Mouse (Mus musculus) liver, embryonic 13.5 days (tissue): ENCODE results near the gene St6gal1. TPM values are rescaled to one million over a fixed set of nuclear protein-coding genes. Genes with fewer than 3 reads are reported as not detected.

Experiments used
- ATAC-seq: fragments of 200-750 bp; cut with Nextera tagmentation; 2 replicates; pipeline ENCODE4 v1.8.0; 2017; ENCODE audit warnings: low read depth, mild to moderate bottlenecking, moderate number of reproducible peaks, moderate library complexity
- DNase-seq: peaks from one replicate; pipeline ENCODE4 v3.0.0; 2022
- H3K27ac ChIP-seq: fragments of 300-500 bp; sonication (generic); 2 replicates; pipeline ENCODE4 v1.5.1; 2015; ENCODE audit warnings: moderate library complexity, mild to moderate bottlenecking, inconsistent platforms
- H3K27me3 ChIP-seq: fragments of 300-500 bp; sonication (generic); 2 replicates; pipeline ENCODE4 v1.6.1; 2015; ENCODE audit warnings: mild to moderate bottlenecking, inconsistent platforms
- H3K36me3 ChIP-seq: fragments of 300-500 bp; sonication (generic); 2 replicates; pipeline ENCODE4 v1.6.1; 2015; ENCODE audit warnings: mild to moderate bottlenecking, inconsistent platforms
- H3K4me1 ChIP-seq: fragments of 300-500 bp; sonication (generic); replicated peaks from 2 replicates; pipeline ENCODE4 v1.6.1; 2015; ENCODE audit warnings: inconsistent platforms
- H3K4me2 ChIP-seq: fragments of 300-500 bp; sonication (generic); 2 replicates; pipeline ENCODE4 v1.6.1; 2015; ENCODE audit warnings: inconsistent platforms, mild to moderate bottlenecking, moderate library complexity
- H3K4me3 ChIP-seq: fragments of 300-500 bp; sonication (generic); replicated peaks from 2 replicates; pipeline ENCODE4 v1.5.1; 2015; ENCODE audit warnings: mild to moderate bottlenecking, inconsistent platforms
- H3K9ac ChIP-seq: fragments of 300-500 bp; sonication (generic); 2 replicates; pipeline ENCODE4 v1.6.1; 2015; ENCODE audit warnings: mild to moderate bottlenecking, inconsistent platforms
- H3K9me3 ChIP-seq: fragments of 300-500 bp; sonication (generic); replicated peaks from 2 replicates; pipeline ENCODE4 v1.6.1; 2016; ENCODE audit warnings: inconsistent platforms
- WGBS: fragments of 180-500 bp; shearing (Covaris S2); methylation state at CpG from one replicate; pipeline ENCODE4 v1.1.7; 2015; ENCODE audit not compliant: insufficient replicate concordance; 5-methylcytosine and 5-hydroxymethylcytosine counted together
- polyA plus RNA-seq: library from polyadenylated mRNA; unstranded; fragments of >200 nt; fragmentation: Nextera tagmentation; extraction: Ambion mirVana; gene quantifications from 2 replicates; pipeline ENCODE4 v1.2.1, GENCODE M21; 2015

St6gal1 gene
- polyA plus RNA-seq, 1 experiment from 2014 or later: 7.5 TPM

DNA sequence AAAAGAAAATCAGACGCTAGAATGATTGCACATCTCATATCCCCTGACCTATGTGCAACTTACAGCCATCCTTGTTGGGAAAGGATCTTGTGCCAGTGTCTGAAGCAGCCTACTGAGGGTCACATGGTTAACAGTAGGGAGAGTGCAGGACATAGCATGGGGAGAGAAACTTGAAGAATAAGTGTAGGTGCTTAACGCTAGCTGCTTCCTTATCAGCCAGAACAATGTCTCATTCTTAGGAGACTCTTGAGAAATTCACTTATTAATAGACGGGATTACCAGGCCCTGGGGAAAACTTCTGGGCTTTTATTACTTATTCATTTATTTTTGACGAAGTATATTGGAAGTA is 56.2 kb downstream of the St6gal1 start:
- H3K27ac ChIP-seq: no peak overlapping the region
- WGBS: 35% methylated on average over 4 of the region's 4 CpGs
- no peaks in the 10 kb centered on the region for H3K9me3 ChIP-seq
- ATAC-seq: no peak
- no peaks in the 10 kb centered on the region for H3K36me3 ChIP-seq
- H3K4me1 ChIP-seq: peaks cover 14% of the 10 kb centered on the region; the same call in 1 of the 2 replicates
- DNase-seq: no peak
- no peaks in the 10 kb centered on the region for H3K27me3 ChIP-seq
- H3K4me3 ChIP-seq: no peak overlapping the region
- H3K9ac ChIP-seq: no peak overlapping the region
- H3K4me2 ChIP-seq: no peak overlapping the region

DNA sequence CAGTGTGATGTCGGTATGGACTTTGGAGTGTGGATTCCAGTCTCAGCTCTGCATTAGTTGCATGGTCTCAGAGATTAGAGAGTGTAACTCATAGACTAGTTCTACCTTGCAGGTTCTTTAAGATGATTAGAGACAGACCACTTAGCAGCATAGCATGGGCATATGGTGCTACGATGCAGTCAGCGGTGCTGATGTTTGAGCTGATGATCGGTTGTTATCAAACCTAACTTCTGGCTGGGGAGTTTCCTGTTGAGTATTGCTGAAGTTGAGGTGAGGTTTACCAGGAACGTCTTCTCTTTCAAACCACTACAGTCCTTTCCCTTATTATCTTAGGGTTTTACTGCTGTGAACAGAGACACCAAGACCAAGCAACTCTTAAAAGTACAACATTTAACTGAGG is 57.7 kb downstream of the St6gal1 start:
- no peak overlapping the region for H3K27ac ChIP-seq
- WGBS: 20% methylated on average over 5 of the region's 5 CpGs
- no peak overlapping the region for H3K4me2 ChIP-seq
- ATAC-seq (no peak), DNase-seq (no peak)
- no peak overlapping the region for H3K9ac ChIP-seq
- no peaks in the 10 kb centered on the region for H3K36me3 ChIP-seq
- H3K27me3 ChIP-seq: no peaks in the 10 kb centered on the region
- peaks cover 14% of the 10 kb centered on the region; the same call in 1 of the 2 replicates for H3K4me1 ChIP-seq
- no peak overlapping the region for H3K4me3 ChIP-seq
- H3K9me3 ChIP-seq: no peaks in the 10 kb centered on the region

DNA sequence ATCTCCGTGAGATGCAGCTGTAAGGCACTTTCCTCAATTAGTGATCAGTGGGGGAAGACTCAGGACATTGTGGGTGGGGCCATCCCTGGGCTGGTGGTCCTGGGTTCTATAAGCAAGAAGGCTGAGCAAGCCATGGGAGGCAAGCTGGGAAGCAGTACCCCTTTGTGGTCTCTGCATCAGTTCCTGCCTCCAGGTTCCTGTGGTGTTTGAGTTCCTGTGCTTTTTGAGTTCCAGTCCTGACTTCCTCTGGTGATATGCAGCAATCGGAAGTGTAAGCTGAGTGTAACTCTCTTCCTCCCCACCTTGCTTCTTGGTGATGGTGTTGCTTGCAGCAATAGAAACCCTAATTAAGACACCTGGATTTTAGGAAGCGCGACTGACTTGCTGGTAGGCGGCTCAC is 58.4 kb downstream of the St6gal1 start:
- Histone ChIP-seq H3K36me3 (no peaks in the 10 kb centered on the region), H3K4me2 (no peak overlapping the region), H3K9me3 (no peaks in the 10 kb centered on the region), H3K27me3 (no peaks in the 10 kb centered on the region), H3K4me1 (peaks cover 14% of the 10 kb centered on the region; the same call in 1 of the 2 replicates), H3K4me3 (no peak overlapping the region), H3K9ac (no peak overlapping the region), H3K27ac (no peak overlapping the region)
- DNase-seq: no peak
- WGBS: 49% methylated on average over 5 of the region's 5 CpGs
- ATAC-seq: no peak

DNA sequence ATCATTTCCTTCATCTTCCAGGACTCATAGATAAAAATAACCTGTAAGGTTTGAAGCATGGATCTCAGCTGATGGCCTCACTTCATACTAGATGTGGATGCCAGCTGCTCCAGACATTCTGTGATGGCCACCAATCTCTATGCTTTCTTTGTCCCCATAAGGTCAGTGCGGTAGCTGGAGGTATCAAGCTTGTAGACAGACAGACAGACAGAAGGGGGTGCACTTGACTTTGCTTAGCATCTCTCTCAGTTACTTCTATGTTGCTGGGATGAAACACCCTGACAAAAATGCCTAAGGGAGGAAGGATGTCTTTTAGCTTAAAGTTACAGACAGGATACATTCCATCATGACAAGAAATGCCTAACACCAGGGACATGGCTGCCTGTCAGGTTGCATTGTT is 59.1 kb downstream of the St6gal1 start:
- Histone ChIP-seq H3K27ac (no peak overlapping the region), H3K9ac (no peak overlapping the region), H3K4me3 (no peak overlapping the region), H3K4me2 (no peak overlapping the region), H3K36me3 (no peaks in the 10 kb centered on the region), H3K9me3 (no peaks in the 10 kb centered on the region), H3K4me1 (peaks cover 14% of the 10 kb centered on the region; the same call in 1 of the 2 replicates), H3K27me3 (no peaks in the 10 kb centered on the region)
- ATAC-seq (no peak), DNase-seq (no peak)
- 61% methylated on average over 1 of the region's 1 CpGs for WGBS

DNA sequence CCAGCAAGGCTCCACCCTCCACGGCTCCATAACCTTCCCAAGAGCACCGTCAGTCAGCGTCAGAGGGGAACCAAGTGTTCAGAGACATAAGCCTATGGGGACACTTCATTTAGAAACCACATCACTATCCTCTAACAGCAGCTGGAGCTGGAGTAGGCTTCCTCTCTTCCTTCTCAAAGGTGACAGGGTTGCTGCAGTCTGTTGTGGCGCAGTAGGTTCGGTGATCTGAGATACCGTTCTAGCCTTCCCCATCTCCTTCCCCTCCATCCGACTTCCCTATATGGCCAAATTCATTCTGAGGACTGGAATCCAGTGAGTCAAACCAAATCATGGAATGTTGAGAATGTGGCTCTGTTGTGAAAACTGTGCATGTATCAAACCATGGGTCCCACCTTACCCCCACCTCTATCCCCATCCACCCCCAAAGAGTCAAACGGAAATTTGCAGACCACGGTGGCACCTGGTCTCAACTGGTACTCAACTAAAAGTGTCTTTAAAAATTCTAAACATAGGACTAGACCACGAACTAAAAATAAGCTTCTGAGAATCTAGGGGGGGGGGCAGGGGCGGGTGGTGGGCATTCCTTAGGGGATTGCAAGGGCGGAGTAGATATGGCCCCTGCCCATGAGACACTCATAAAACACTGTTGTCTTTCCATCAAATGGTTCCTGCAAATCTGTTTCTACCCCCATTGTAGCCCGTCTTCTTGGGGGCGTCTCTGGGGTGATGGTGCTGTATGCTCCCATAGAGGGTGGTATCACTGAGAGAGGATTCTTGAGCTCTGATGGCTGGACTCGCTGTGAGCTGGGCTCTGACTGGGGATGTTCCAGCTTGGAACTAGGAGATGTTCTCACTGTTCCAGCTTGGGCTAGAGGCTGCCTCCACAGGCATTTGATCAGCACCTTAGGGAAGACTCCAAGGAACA is 60.2 kb downstream of the St6gal1 start:
- Histone ChIP-seq H3K9ac (no peak overlapping the region), H3K9me3 (no peaks in the 10 kb centered on the region), H3K4me2 (no peak overlapping the region), H3K4me1 (peaks cover 13% of the 10 kb centered on the region; the same call in 1 of the 2 replicates), H3K36me3 (no peaks in the 10 kb centered on the region), H3K4me3 (no peak overlapping the region), H3K27ac (no peak overlapping the region), H3K27me3 (no peaks in the 10 kb centered on the region)
- ATAC-seq: no peak
- DNase-seq: no peak
- WGBS: 31% methylated on average over 15 of the region's 15 CpGs

DNA sequence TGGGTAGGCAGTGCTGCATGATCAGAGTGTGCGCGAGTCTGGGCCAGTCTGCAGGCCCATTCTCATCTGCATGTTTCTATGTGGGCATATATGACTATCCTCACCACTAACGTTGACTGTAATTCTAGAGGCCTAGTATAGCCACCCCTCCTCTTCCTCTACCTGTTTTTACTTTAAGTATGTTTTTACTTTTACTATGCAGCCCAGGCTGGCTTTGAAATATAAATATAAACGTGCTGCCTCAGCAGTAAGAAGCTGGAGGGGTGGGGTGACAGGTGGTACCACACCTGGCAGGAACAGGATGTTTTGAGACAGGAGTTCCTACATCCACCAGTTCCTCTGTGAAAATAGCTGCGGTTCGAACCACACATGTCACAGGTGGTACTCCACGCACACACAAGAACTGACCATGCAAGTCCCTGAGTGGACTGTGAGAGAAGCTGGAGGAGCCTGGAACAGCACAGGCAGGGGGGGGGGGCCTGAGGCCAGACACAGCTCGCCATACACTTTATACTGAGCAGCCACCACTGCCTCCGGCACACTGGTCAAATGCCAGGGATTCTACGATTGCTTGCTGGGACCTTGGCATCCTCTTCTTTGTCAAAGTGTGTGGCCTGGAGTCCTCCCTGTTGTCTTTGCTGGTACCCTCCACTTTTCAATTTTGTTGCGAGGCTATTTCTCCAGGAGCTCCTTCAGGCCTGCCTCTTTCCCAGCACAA is 62.0 kb downstream of the St6gal1 start:
- Histone ChIP-seq H3K27me3 (no peaks in the 10 kb centered on the region), H3K9me3 (no peaks in the 10 kb centered on the region), H3K4me2 (no peak overlapping the region), H3K4me1 (peaks cover 5% of the 10 kb centered on the region; the same call in 1 of the 2 replicates), H3K9ac (no peak overlapping the region), H3K36me3 (no peaks in the 10 kb centered on the region), H3K4me3 (no peak overlapping the region), H3K27ac (no peak overlapping the region)
- WGBS: 67% methylated on average over 11 of the region's 11 CpGs
- ATAC-seq (no peak), DNase-seq (no peak)

DNA sequence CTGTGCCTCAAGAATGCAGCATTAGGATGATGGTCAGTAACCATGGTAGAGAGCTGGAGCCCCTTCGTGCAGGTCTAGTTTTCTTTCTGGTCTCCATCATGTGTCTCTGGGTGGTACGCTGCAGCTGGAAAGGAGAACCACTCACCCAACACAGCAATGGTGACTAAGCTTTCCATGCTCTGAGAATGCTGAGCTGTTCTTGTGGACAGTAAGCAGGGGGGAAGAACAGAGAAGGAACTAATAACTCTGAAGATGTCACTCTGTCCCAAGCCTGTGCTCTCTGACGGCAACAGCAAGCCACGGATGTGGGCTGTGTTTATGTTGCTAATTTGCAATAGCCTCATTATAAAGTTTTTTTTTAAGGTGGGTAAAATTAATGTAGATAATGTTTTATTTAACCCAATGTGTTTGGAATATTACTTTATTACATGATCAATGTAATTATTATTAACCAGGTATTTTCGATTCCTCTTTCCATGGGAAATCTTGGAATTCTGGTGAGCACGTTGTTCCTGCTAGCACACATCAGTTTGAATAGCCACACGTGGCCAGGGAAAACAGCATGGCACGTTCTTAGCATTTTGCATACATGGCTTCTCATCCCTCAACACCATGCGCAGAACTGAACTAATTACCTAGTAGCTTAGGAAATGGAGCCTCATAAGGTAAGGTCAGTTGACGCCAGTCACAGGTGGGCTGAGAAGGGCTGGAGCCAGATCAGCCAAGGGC is 62.9 kb downstream of the St6gal1 start:
- DNase-seq: no peak
- no peak overlapping the region for H3K4me2 ChIP-seq
- no peak for ATAC-seq
- H3K27me3 ChIP-seq: no peaks in the 10 kb centered on the region
- H3K27ac ChIP-seq: no peak overlapping the region
- H3K4me3 ChIP-seq: no peak overlapping the region
- H3K9me3 ChIP-seq: no peaks in the 10 kb centered on the region
- 57% methylated on average over 10 of the region's 10 CpGs for WGBS
- H3K36me3 ChIP-seq: no peaks in the 10 kb centered on the region
- no peak overlapping the region for H3K9ac ChIP-seq
- H3K4me1 ChIP-seq: peaks cover under 1% of the 10 kb centered on the region; the same call in 1 of the 2 replicates

DNA sequence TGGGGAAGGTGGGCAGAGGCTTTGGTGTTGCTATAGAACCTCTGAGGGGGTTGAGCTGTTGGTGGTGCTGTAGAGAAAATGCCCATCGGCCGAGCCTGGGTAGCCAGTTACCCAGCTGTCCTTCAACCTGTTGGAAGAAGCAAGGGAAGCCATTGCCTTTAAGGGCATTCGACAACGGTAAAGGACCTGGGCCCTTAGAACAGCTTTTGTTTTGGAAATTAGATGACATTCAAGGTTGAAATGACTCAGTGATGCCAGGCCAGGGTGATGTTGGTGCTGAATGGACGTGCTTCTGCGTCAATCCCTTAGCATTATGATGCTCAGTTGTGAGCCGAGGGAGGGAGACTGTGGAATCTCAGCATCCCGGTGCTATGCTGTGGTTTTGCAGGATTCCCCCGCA is 63.6 kb downstream of the St6gal1 start:
- Histone ChIP-seq H3K4me1 (no peaks in the 10 kb centered on the region), H3K27ac (no peak overlapping the region), H3K9me3 (no peaks in the 10 kb centered on the region), H3K4me3 (no peak overlapping the region), H3K27me3 (no peaks in the 10 kb centered on the region), H3K9ac (no peak overlapping the region), H3K36me3 (no peaks in the 10 kb centered on the region), H3K4me2 (no peak overlapping the region)
- 76% methylated on average over 9 of the region's 9 CpGs for WGBS
- no peak for ATAC-seq
- no peak for DNase-seq

DNA sequence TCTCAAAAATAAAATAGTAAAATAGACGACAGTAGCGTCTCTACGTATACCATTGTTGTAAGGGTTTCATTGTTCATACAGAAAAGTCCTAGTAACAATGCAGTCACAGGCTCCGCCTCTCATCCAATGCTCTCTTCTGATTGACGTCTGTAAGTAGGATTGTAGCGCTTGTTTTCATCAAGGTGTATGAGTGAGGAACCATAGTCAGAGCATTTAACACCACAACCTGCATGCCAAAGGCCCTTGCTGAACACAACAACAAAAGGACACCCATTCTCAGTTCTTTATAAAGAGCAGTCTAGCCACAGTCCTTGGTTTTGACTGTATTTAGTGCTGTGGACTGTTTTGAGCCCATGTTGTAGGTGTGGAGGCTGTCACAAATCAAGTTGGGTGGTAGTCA is 64.9 kb downstream of the St6gal1 start:
- 81% methylated on average over 6 of the region's 6 CpGs for WGBS
- no peaks in the 10 kb centered on the region; the same call in 1 of the 2 replicates for H3K4me1 ChIP-seq
- no peak overlapping the region for H3K4me3 ChIP-seq
- no peak overlapping the region for H3K9ac ChIP-seq
- H3K36me3 ChIP-seq: no peaks in the 10 kb centered on the region
- H3K9me3 ChIP-seq: no peaks in the 10 kb centered on the region
- H3K27ac ChIP-seq: no peak overlapping the region
- H3K27me3 ChIP-seq: no peaks in the 10 kb centered on the region
- H3K4me2 ChIP-seq: no peak overlapping the region
- ATAC-seq (no peak), DNase-seq (no peak)

DNA sequence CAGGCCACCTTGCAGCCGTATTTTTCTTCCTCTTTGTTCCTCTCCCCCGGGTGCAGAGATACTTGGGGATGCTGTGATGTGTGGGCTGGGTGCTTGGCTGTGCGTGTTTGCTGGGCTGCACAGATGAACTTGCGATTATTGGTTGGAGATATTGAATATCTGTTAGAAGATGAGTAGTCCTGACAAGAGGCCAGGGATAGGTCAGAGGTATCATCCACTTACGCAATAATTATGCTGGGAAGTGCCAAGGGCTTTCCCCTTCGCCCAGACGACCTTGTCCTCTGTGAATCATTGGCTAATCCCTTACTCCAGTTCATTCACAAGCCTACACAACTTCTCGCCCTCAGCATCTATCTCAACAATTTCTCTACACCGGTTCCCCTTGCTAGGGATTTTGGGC is 65.6 kb downstream of the St6gal1 start:
- H3K9ac ChIP-seq: no peak overlapping the region
- peak overlapping the region; percentile 14; the same call in 1 of the 2 replicates for H3K27ac ChIP-seq
- DNase-seq: no peak
- H3K9me3 ChIP-seq: no peaks in the 10 kb centered on the region
- no peaks in the 10 kb centered on the region for H3K36me3 ChIP-seq
- 57% methylated on average over 9 of the region's 9 CpGs for WGBS
- H3K4me2 ChIP-seq: peak overlapping the region; percentile 38
- no peaks in the 10 kb centered on the region for H3K27me3 ChIP-seq
- no peaks in the 10 kb centered on the region; the same call in 1 of the 2 replicates for H3K4me1 ChIP-seq
- peak overlapping the region; percentile 32 for H3K4me3 ChIP-seq
- peak; percentile 20; the same call in 1 of the 2 replicates for ATAC-seq

DNA sequence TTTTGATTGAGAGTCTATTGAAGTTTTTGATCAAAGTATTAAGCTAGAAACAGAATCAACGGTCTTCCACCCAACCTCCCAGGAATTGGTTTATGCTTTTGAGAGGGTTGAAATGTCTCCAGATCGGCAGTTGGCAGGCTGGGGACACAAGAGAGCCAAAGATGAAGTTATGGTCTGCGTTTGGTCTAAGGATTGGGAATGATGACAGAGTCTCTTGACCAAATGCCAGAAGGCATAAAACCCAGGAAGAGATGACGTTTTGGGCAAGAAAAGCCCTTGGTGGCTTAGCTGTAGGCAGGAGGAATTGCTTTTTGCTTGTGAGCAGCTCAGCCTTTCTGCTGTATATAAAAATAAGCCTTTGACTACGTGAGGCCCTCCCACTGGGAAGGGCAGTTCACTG is 67.0 kb downstream of the St6gal1 start:
- ATAC-seq: no peak
- Histone ChIP-seq H3K4me1 (no peaks in the 10 kb centered on the region; the same call in 1 of the 2 replicates), H3K4me3 (peak overlapping the region; percentile 32), H3K9me3 (no peaks in the 10 kb centered on the region), H3K27me3 (no peaks in the 10 kb centered on the region), H3K4me2 (peak overlapping the region; percentile 38), H3K27ac (no peak overlapping the region), H3K36me3 (0 out of 2 replicates have a peak, but pooled peaks cover 3% of the 10 kb centered on the region), H3K9ac (no peak overlapping the region)
- DNase-seq: no peak
- WGBS: 59% methylated on average over 5 of the region's 5 CpGs
